Mouse (Mus musculus) liver, embryonic 11.5 days (tissue): Measurements from ENCODE around the gene Calml4. TPM values are rescaled to one million over a fixed set of nuclear protein-coding genes. Genes with fewer than 3 reads are reported as not detected.

Experiments
- ATAC-seq: fragments of 200-750 bp; cut with Nextera tagmentation; replicated peaks from 2 replicates; pipeline ENCODE4 v1.8.0; 2017; ENCODE audit warnings: moderate number of reproducible peaks, mild to moderate bottlenecking, moderate TSS enrichment, moderate library complexity; ENCODE audit not compliant: low FRiP score
- DNase-seq: peaks from one replicate; pipeline ENCODE4 v3.0.0-alpha.2; 2017; ENCODE audit warnings: low spot score
- H3K27ac ChIP-seq: fragments of 300-500 bp; sonication (generic); 2 replicates; pipeline ENCODE4 v1.5.1; 2014; ENCODE audit warnings: mild to moderate bottlenecking, low read depth, low read length, control low read depth
- H3K27me3 ChIP-seq: fragments of 300-500 bp; sonication (generic); replicated peaks from 2 replicates; pipeline ENCODE4 v1.6.1; 2014; ENCODE audit warnings: low read length, mixed read lengths; ENCODE audit not compliant: control insufficient read depth, insufficient read depth
- H3K36me3 ChIP-seq: fragments of 300-500 bp; sonication (generic); 2 replicates; pipeline ENCODE4 v1.6.1; 2014; ENCODE audit warnings: mild to moderate bottlenecking, low read length, moderate library complexity, mixed read lengths; ENCODE audit not compliant: control insufficient read depth, insufficient read depth
- H3K4me1 ChIP-seq: fragments of 300-500 bp; sonication (generic); replicated peaks from 2 replicates; pipeline ENCODE4 v1.6.1; 2014; ENCODE audit warnings: low read length, mixed read lengths; ENCODE audit not compliant: control insufficient read depth, insufficient read depth
- H3K4me2 ChIP-seq: fragments of 300-500 bp; sonication (generic); 2 replicates; pipeline ENCODE4 v1.6.1; 2014; ENCODE audit warnings: mild to moderate bottlenecking, control low read depth, moderate library complexity
- H3K4me3 ChIP-seq: fragments of 300-500 bp; sonication (generic); 2 replicates; pipeline ENCODE4 v1.5.1; 2014; ENCODE audit warnings: low read depth, low read length, control low read depth
- H3K9ac ChIP-seq: fragments of 300-500 bp; sonication (generic); 2 replicates; pipeline ENCODE4 v1.6.1; 2014; ENCODE audit warnings: low read depth, low read length, control low read depth
- H3K9me3 ChIP-seq: fragments of 300-500 bp; sonication (generic); 2 replicates; pipeline ENCODE4 v1.6.1; 2016; ENCODE audit warnings: low read length, inconsistent platforms, mixed read lengths; ENCODE audit not compliant: control insufficient read depth
- WGBS: fragments of 180-500 bp; shearing (Covaris S2); extraction: QIAGEN DNeasy Blood & Tissue Kit; methylation state at CpG from one replicate; pipeline ENCODE4 v1.1.7; 2014; 5-methylcytosine and 5-hydroxymethylcytosine counted together
- polyA plus RNA-seq: library from polyadenylated mRNA; unstranded; fragments of >200 nt; fragmentation: Nextera tagmentation; extraction: Ambion mirVana; gene quantifications from 2 replicates; pipeline ENCODE4 v1.2.1, GENCODE M21; 2014

The Calml4 gene
- polyA plus RNA-seq, 1 experiment from 2014 or later = 1.8 TPM

DNA sequence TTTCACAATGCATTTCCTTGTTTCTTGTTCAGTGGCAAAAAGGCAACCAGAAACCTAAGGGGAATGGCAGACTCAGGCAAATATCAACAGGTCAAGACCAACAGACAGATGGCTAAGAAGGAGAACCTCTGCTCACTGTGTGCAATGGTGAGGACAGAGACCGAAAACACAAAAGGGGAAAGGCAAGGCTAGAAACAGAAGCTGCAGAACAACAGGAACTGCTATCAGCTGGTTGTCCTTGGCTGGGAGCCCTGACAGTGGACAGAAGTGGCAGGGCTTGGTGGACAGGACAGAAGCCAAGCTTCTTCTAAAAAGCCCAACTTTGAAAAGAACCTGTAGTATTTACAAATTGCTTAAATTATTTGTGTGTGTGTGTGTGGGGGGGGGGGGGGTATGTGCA lies 36.6 kb downstream of the Calml4 start:
- no peaks in the 10 kb centered on the region for H3K27me3 ChIP-seq
- H3K4me1 ChIP-seq = no peaks in the 10 kb centered on the region
- no peak overlapping the region for H3K9ac ChIP-seq
- WGBS = 87% methylated on average over 1 of the region's 1 CpGs
- peaks cover 16% of the 10 kb centered on the region for H3K36me3 ChIP-seq
- no peaks in the 10 kb centered on the region for H3K9me3 ChIP-seq
- no peak overlapping the region for H3K4me3 ChIP-seq
- ATAC-seq = no peak
- H3K4me2 ChIP-seq = no peak overlapping the region
- no peak for DNase-seq
- H3K27ac ChIP-seq = no peak overlapping the region

DNA sequence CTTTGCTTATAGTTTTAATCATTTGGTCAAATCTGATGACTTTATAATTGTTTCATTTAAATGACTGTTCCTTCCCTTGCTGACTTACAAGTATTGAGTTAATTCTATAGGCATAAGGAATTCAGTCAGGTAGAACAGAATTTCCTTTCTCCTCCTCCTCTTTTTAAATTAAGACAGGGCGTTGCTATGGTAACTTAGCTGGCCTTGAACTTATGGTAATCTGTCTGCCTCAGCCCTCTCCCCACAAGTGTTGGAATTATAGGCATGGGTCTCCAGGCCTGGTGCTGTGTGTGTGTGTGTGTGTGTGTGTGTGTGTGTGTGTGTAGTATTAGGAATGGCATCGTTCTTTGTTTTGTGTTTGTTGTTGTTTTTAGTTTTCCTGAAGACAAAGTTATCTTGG lies 43.9 kb downstream of the Calml4 start:
- ATAC-seq (no peak), DNase-seq (no peak)
- Histone ChIP-seq H3K9me3 (0 out of 2 replicates have a peak, but pooled peaks cover 3% of the 10 kb centered on the region), H3K27me3 (no peaks in the 10 kb centered on the region), H3K36me3 (peaks cover 10% of the 10 kb centered on the region; the same call in 1 of the 2 replicates), H3K4me3 (no peak overlapping the region), H3K27ac (no peak overlapping the region), H3K9ac (no peak overlapping the region), H3K4me2 (no peak overlapping the region), H3K4me1 (no peaks in the 10 kb centered on the region)
- 87% methylated on average over 2 of the region's 2 CpGs for WGBS

DNA sequence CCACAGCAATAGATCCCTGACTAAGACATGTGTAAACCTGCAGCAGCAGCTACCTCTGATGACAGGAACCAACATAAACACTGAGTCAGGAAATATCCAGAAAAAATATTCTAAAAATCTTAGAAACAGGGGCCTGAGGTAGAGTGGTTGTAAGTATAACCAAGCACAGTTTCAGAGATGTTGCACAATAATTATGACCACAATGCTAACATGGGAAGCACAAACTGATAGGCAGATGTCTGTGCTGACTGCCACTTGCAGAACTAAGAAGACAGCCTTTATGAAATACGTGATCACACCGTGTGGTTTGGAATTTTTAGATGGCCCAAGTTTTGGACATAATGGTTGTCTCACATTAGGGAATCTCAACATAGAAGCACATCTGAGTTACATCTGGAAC lies 46.0 kb downstream of the Calml4 start:
- Histone ChIP-seq H3K4me2 (no peak overlapping the region), H3K9me3 (0 out of 2 replicates have a peak, but pooled peaks cover 3% of the 10 kb centered on the region), H3K36me3 (peaks cover 10% of the 10 kb centered on the region; the same call in 1 of the 2 replicates), H3K9ac (no peak overlapping the region), H3K27ac (no peak overlapping the region), H3K4me3 (no peak overlapping the region), H3K4me1 (no peaks in the 10 kb centered on the region), H3K27me3 (no peaks in the 10 kb centered on the region)
- ATAC-seq (no peak), DNase-seq (no peak)
- 96% methylated on average over 2 of the region's 2 CpGs for WGBS

DNA sequence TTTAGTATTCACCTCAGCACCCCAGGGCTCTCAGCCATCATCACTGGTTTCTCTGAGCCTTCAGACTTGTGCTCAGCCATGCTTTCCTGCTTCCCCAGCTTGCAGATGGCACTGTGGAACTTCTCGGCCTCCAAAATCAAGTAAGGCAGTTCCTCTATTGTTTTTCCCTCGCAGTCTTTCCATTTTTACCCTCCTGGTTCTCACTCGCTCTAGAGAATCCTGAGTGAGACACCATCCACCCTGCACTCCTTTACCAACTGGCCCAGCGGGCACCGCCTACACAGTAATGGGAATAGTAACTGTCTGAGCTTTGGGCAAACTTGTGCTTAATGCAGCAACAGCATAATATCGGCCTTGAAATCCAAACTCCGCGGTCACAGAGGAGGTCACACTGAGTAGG lies 47.2 kb downstream of the Calml4 start:
- Histone ChIP-seq H3K9ac (no peak overlapping the region), H3K4me1 (no peaks in the 10 kb centered on the region), H3K4me2 (no peak overlapping the region), H3K9me3 (0 out of 2 replicates have a peak, but pooled peaks cover 3% of the 10 kb centered on the region), H3K36me3 (peaks cover 10% of the 10 kb centered on the region; the same call in 1 of the 2 replicates), H3K27me3 (no peaks in the 10 kb centered on the region), H3K4me3 (no peak overlapping the region), H3K27ac (no peak overlapping the region)
- 92% methylated on average over 8 of the region's 8 CpGs for WGBS
- no peak for ATAC-seq
- DNase-seq = no peak

DNA sequence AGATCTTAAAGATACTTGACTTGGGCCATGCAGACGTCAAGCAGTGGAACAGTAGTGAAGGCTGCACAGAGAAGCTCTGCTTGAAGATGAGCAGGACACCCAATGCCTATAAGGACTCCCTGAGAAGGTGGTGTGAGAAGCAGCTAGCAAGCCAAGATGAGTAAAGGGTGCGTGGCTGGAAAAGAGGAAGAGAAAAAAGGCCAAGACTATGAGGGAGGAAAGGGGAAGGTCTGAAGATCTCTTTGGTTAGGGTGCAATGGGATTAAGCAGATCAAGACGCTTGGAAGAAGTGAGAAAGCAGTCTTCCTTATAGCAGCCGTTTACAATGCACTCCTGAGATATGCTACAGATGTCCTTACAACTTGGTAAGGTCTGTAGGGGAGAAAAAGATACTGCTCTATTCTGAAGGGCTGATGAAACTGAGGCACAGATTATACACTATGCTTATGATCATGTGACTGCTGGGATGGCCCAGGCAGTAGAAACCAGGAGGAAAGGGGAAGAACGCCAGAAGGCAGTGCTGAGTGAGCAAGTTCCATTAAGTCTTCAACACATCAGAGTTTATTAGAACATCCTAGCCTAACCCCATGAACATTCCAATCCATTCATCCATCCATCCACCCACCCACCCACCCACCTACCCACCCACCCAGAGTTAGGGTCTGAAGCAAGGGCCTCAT lies 55.6 kb downstream of the Calml4 start:
- 71% methylated on average over 5 of the region's 5 CpGs for WGBS
- H3K9ac ChIP-seq = no peak overlapping the region
- no peak overlapping the region for H3K4me3 ChIP-seq
- ATAC-seq (no peak), DNase-seq (no peak)
- H3K9me3 ChIP-seq = no peaks in the 10 kb centered on the region; the same call in 1 of the 2 replicates
- H3K36me3 ChIP-seq = peaks cover 14% of the 10 kb centered on the region
- no peak overlapping the region for H3K27ac ChIP-seq
- no peaks in the 10 kb centered on the region for H3K4me1 ChIP-seq
- no peaks in the 10 kb centered on the region for H3K27me3 ChIP-seq
- H3K4me2 ChIP-seq = no peak overlapping the region

DNA sequence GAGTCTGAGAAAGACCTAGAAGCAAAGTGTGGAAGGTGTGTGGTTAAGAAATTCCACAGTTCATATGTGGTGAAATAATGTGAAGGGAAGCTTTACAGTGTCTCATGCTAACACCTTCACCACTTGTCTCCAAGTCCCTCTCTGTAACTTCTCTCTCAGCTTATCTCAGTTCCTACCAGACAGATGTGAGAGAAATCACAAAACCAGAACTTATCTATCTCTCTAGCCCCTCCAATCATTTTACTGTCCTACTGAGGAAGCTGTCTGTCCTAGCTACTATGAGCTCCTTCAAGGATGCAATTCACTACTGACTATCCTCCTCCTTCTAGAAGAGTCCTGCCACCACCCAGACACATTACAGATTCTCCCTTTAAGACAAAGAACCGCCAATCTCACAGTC lies 59.2 kb downstream of the Calml4 start:
- Histone ChIP-seq H3K4me3 (no peak overlapping the region), H3K4me2 (no peak overlapping the region), H3K4me1 (no peaks in the 10 kb centered on the region), H3K27ac (no peak overlapping the region), H3K27me3 (no peaks in the 10 kb centered on the region), H3K9ac (no peak overlapping the region), H3K9me3 (no peaks in the 10 kb centered on the region; the same call in 1 of the 2 replicates), H3K36me3 (peaks cover 14% of the 10 kb centered on the region)
- ATAC-seq (no peak), DNase-seq (no peak)
- 91% methylated on average over 1 of the region's 1 CpGs for WGBS

DNA sequence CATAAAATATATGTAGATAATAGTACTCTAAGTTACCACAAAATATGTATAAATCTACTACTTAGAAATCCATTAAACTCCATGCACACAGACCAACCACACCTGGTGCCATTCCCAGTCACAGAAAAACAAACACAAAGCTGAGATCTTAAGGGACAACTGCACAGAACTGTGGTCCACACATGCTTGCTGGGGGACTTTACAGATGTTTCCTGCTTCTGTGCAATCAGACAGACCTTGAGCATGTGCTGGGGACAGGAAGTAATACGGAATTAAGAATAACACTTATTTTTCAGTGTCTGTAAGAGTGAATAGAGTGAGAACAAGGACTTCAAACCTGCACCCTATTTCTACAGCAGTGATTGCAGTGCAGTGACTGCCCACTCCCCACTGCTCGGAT lies 63.0 kb downstream of the Calml4 start:
- no peak for ATAC-seq
- 69% methylated on average over 2 of the region's 2 CpGs for WGBS
- no peaks in the 10 kb centered on the region for H3K9me3 ChIP-seq

DNA sequence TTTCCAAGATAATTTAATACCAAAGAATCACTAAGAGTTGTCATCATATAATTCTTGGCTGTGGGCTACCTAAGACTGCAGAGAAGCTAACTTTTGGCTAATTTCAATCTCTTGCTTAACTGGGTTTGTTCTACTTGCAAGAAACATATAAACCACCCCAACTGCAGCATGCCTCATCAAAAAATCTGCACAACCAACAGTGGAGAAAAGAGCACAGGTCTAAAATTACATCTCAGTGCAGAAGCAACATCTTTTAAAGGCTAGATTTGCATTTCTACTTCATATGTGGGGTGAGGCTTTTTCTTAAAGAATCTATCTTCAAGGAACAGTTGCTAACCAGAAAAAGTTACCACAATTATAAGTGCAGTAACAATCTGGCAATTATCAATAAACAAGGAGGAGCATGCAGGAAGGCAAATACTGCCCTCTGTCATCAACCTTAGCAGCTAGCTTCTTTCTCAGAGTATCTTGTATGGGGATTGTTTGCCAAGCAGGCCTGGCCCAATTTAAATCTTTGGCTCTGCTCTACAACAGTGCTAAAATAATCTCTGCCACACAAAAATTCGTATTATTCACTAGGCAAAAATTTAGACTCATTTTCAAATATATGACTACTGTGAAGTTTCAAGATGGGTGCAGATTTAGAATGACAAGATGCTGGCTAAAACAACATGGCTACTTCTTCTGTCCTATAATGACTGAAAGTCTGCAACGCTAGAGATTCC lies 67.2 kb downstream of the Calml4 start:
- DNase-seq (no peak), ATAC-seq (no peak)
- Histone ChIP-seq H3K36me3 (no peaks in the 10 kb centered on the region), H3K9ac (no peak overlapping the region), H3K27me3 (no peaks in the 10 kb centered on the region), H3K27ac (no peak overlapping the region), H3K4me1 (no peaks in the 10 kb centered on the region), H3K4me3 (no peak overlapping the region), H3K9me3 (no peaks in the 10 kb centered on the region), H3K4me2 (no peak overlapping the region)
- 80% methylated on average over 2 of the region's 2 CpGs for WGBS

More for the DNA sequence above, 63.0 kb downstream of the Calml4 start:
- H3K4me2 ChIP-seq = no peak overlapping the region
- DNase-seq = no peak
- no peaks in the 10 kb centered on the region for H3K4me1 ChIP-seq
- H3K36me3 ChIP-seq = peaks cover 8% of the 10 kb centered on the region
- no peak overlapping the region for H3K27ac ChIP-seq
- H3K9ac ChIP-seq = no peak overlapping the region
- H3K27me3 ChIP-seq = no peaks in the 10 kb centered on the region
- no peak overlapping the region for H3K4me3 ChIP-seq
